Mouse (Mus musculus): ENCODE results near the gene Gm21974. TPM values are rescaled to one million over a fixed set of nuclear protein-coding genes. Genes with fewer than 3 reads are reported as not detected.

Gm21974 gene
- total and polyA plus RNA-seq, 3 experiments, result not detected

DNA sequence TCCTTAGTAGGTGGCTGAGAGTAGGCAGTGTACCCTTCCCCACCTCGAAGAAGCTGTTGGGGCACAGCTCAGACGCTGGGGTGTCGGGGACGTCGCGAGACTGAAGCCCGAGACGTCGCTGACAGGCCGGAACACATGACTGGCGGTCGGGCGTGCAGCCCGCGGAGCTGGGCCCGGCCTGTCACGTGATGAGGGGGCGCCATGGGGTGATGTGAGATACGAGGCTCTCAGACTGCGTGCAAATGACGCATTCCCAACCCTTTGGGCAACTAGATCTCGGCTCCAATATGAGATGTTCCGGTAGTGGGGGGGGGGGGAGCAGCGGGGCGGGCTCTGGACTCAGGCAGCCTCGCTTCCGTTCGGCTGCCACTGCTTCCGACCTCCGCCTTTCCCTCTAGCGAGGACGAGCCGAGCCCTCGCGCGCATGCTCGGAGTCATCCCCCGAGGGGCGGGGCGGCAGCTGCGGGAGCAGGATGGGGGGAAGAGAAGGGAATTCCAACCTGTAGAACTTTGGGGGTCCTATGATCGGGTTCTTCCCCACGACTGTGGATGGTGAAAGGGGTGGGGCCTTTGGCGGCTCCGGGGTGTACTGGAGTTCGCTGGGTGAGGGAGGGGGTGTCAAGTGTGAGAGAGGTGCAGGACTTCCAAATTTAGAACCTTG, 53.8 kb downstream of the Gm21974 start (continued):
- TF ChIP-seq ZKSCAN1 (IDR thresholded peaks at IDR 0.05; ENCODE audit: low read depth, low read length) (no peak), MYC (IDR thresholded peaks at IDR 0.05; ENCODE audit: low read depth, low read length) (peak; percentile 51; the same call in 1 of the 2 replicates), MAZ (IDR thresholded peaks at IDR 0.05; ENCODE audit: low read depth, low read length) (peak; percentile 85), ZNF384 (IDR thresholded peaks at IDR 0.05; ENCODE audit: low read depth, low read length) (no peak)

DNA sequence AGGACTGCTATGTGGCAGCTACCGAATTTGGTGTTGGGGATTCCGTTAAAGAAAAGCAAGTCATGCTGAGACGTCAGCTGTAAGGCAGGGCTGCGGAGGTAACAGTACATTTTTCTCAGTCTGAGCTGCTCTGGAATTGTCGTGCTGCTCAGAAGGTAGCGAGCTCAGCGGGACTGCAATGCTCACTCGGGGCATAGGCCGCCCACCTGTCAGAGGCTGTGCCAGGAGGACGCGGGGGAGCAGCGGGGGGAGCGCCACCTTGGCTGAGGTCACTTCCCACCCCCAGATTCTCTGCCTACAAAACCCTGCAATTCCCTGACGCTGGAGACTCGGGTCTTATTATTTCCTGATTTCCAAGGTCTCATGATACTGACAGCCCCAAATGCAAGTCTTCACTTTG, 54.4 kb downstream of the Gm21974 start:
- Histone ChIP-seq H3K27ac (ENCODE audit: control insufficient read depth, low read depth, low read length) (peak overlapping the region; percentile 98), H3K9me3 (replicated peaks; ENCODE audit: insufficient read depth, low read length) (no peaks in the 10 kb centered on the region), H3K27me3 (ENCODE audit: control insufficient read depth in 1 of 2, insufficient read depth in 2 of 2, low read length in 2 of 2) (no peaks in the 10 kb centered on the region), H3K79me2 (ENCODE audit: control insufficient read depth, insufficient read depth, low read length, poor library complexity) (peaks cover 7% of the 10 kb centered on the region; the same call in 1 of the 2 replicates), H3K36me3 (ENCODE audit: control insufficient read depth in 1 of 2, insufficient read depth in 2 of 2, low read length in 2 of 2) (peaks cover 0 to 7% of the 10 kb centered on the region in 2 experiments; a peak in 1 of 4 replicates), H3K4me3 (ENCODE audit: control insufficient read depth in 1 of 2, insufficient read depth in 1 of 2, low read depth in 2 of 2, low read length in 2 of 2) (peak overlapping the region; percentile 35 to 57), H3K9ac (ENCODE audit: control insufficient read depth, low read depth, low read length, poor library complexity, severe bottlenecking) (peak overlapping the region; percentile 99), H3K4me1 (ENCODE audit: control insufficient read depth in 1 of 2, insufficient read depth in 2 of 2, low read length in 2 of 2) (0 out of 4 replicates have a peak, but pooled peaks cover 0 to 10% of the 10 kb centered on the region in 2 experiments)
- TF ChIP-seq POLR2A (IDR thresholded peaks at IDR 0.05; ENCODE audit: control insufficient read depth in 1 of 2, insufficient read depth in 1 of 2, low read depth in 1 of 2, low read length in 2 of 2, poor library complexity in 1 of 2), result no peak; a peak in 1 of 4 replicates
- TF ChIP-seq BHLHE40 (IDR thresholded peaks at IDR 0.05; ENCODE audit: borderline replicate concordance, low read depth, low read length), result no peak
- no peak for TF ChIP-seq ETS1 (IDR thresholded peaks at IDR 0.05; ENCODE audit: low read depth, low read length)
- TF ChIP-seq TAL1 (IDR thresholded peaks at IDR 0.05; ENCODE audit: low read length), result no peak
- no peak for TF ChIP-seq HCFC1 (IDR thresholded peaks at IDR 0.05; ENCODE audit: low read depth, low read length)
- no peak for TF ChIP-seq MXI1 (IDR thresholded peaks at IDR 0.05; ENCODE audit: low read depth, low read length)
- TF ChIP-seq JUND (IDR thresholded peaks at IDR 0.05; ENCODE audit: low read depth, low read length), result no peak
- no peak for TF ChIP-seq ZC3H11A (IDR thresholded peaks at IDR 0.05; ENCODE audit: low read depth, low read length)
- TF ChIP-seq USF1 (IDR thresholded peaks at IDR 0.05; ENCODE audit: low read depth, low read length), result no peak
- TF ChIP-seq GATA1 (IDR thresholded peaks at IDR 0.05; ENCODE audit: low read depth, low read length), result no peak
- no peak for TF ChIP-seq USF2 (IDR thresholded peaks at IDR 0.05; ENCODE audit: borderline replicate concordance in 1 of 2, insufficient read depth in 1 of 2, low read depth in 1 of 2, low read length in 2 of 2)
- TF ChIP-seq RCOR1 (IDR thresholded peaks at IDR 0.05; ENCODE audit: low read depth, low read length), result no peak
- TF ChIP-seq CHD2 (IDR thresholded peaks at IDR 0.05; ENCODE audit: low read length), result no peak
- no peak for TF ChIP-seq MAX (IDR thresholded peaks at IDR 0.05; ENCODE audit: low read length)
- TF ChIP-seq SMC3 (IDR thresholded peaks at IDR 0.05; ENCODE audit: low read depth, low read length), result no peak
- TF ChIP-seq EP300 (IDR thresholded peaks at IDR 0.05; ENCODE audit: low read depth in 1 of 2, low read length in 2 of 2), result no peak
- no peak for TF ChIP-seq RAD21 (IDR thresholded peaks at IDR 0.05; ENCODE audit: low read depth, low read length)
- TF ChIP-seq ZMIZ1 (IDR thresholded peaks at IDR 0.05; ENCODE audit: low read depth, low read length), result no peak
- no peak for TF ChIP-seq NRF1 (IDR thresholded peaks at IDR 0.05; ENCODE audit: insufficient read depth, low read depth, low read length, poor library complexity, severe bottlenecking)
- no peak for TF ChIP-seq MAFK (IDR thresholded peaks at IDR 0.05; ENCODE audit: borderline replicate concordance, low read depth, low read length)
- DNase-seq (ENCODE audit: low read depth, low spot score), result peak; percentile 79

Data from MEL (cell line).